Comparison of ENCODE assay signal across 30 mouse cellular contexts in genomic region chr8:13571999-13572398, GRCm38 (mm10). TPM values are rescaled to one million over a fixed set of nuclear protein-coding genes. Genes with fewer than 3 reads are reported as not detected.
DNase-seq lines count a peak whose midpoint lies in the region; ATAC-seq lines count a peak whose summit lies in the region.
"Had no signal": no experiment of that assay in that cellular context is flagged by ENCODE, and none has a peak within 500 bp of the region (broad histone marks: within the 10 kb centered on the region; RNA-seq: fewer than 3 reads in every experiment).

No protein-coding gene starts in this region.

- H3K9me3 ChIP-seq in limb, embryonic 15.5 days: no peaks in the 10 kb centered on the region
- H3K9me3 ChIP-seq in limb, embryonic 10.5 days (replicated peaks): no peaks in the 10 kb centered on the region
- H3K9me3 ChIP-seq in stomach, embryonic 15.5 days: no peaks in the 10 kb centered on the region
- H3K9me3 ChIP-seq: limb, embryonic 13.5 days; liver, embryonic 13.5 days; midbrain, embryonic 12.5 days had no signal

- WGBS in limb, embryonic 15.5 days: 71% methylated on average over 11 of the region's 11 CpGs
- WGBS in limb, embryonic 10.5 days: 90% methylated on average over 11 of the region's 11 CpGs
- 87% methylated on average over 11 of the region's 11 CpGs for WGBS in stomach, embryonic 15.5 days

- no peak overlapping the region for H3K4me3 ChIP-seq in limb, embryonic 15.5 days
- no peak overlapping the region for H3K4me3 ChIP-seq in limb, embryonic 10.5 days
- H3K4me3 ChIP-seq in stomach, embryonic 15.5 days (replicated peaks): no peak overlapping the region
- H3K4me3 ChIP-seq: limb, embryonic 13.5 days; liver, embryonic 13.5 days; midbrain, embryonic 12.5 days had no signal

- peak overlapping the region; percentile 24; the same call in 1 of the 2 replicates for H3K27ac ChIP-seq in limb, embryonic 15.5 days
- no peak overlapping the region for H3K27ac ChIP-seq in limb, embryonic 10.5 days
- peak overlapping the region; percentile 6; the same call in 1 of the 2 replicates for H3K27ac ChIP-seq in stomach, embryonic 15.5 days
- H3K27ac ChIP-seq: limb, embryonic 13.5 days; liver, embryonic 13.5 days; midbrain, embryonic 12.5 days had no signal

- H3K4me2 ChIP-seq in limb, embryonic 15.5 days: no peak overlapping the region
- no peak overlapping the region for H3K4me2 ChIP-seq in stomach, embryonic 15.5 days
- H3K4me2 ChIP-seq: heart, embryonic 11.5 days; limb, embryonic 13.5 days; liver, embryonic 13.5 days; midbrain, embryonic 12.5 days had no signal

- no peak for ATAC-seq in limb, embryonic 15.5 days (ENCODE audit: insufficient number of reproducible peaks, low FRiP score, low TSS enrichment, low read depth)
- no peak for ATAC-seq in stomach, embryonic 15.5 days (ENCODE audit: insufficient read depth, low FRiP score, low read depth)
- ATAC-seq: forebrain, embryonic 16.5 days; hindbrain, embryonic 16.5 days; intestine, postnatal 0 days had no signal

- peaks cover 12% of the 10 kb centered on the region for H3K4me1 ChIP-seq in limb, embryonic 15.5 days
- H3K4me1 ChIP-seq in limb, embryonic 10.5 days: no peaks in the 10 kb centered on the region
- no peaks in the 10 kb centered on the region for H3K4me1 ChIP-seq in stomach, embryonic 15.5 days
- H3K4me1 ChIP-seq: liver, embryonic 13.5 days; midbrain, embryonic 12.5 days had no signal

- no peaks in the 10 kb centered on the region for H3K27me3 ChIP-seq in limb, embryonic 15.5 days
- no peaks in the 10 kb centered on the region for H3K27me3 ChIP-seq in limb, embryonic 10.5 days (ENCODE audit: low read depth, poor library complexity, severe bottlenecking)
- H3K27me3 ChIP-seq in stomach, embryonic 15.5 days (replicated peaks): no peaks in the 10 kb centered on the region
- H3K27me3 ChIP-seq: limb, embryonic 13.5 days; liver, embryonic 13.5 days; midbrain, embryonic 12.5 days had no signal

- H3K36me3 ChIP-seq in limb, embryonic 15.5 days: peaks cover 24% of the 10 kb centered on the region
- H3K36me3 ChIP-seq in limb, embryonic 10.5 days: peaks cover 10% of the 10 kb centered on the region
- H3K36me3 ChIP-seq in stomach, embryonic 15.5 days: peaks cover 10% of the 10 kb centered on the region; the same call in 1 of the 2 replicates

- DNase-seq in frontal cortex, postnatal 36 days (ENCODE audit: low spot score in 2 of 2): peak; percentile 25 to 48
- DNase-seq in frontal cortex, postnatal 14 days (ENCODE audit: low spot score in 2 of 2): no peak
- no peak for DNase-seq in limb, embryonic 10.5 days (ENCODE audit: low spot score)
- peak; percentile 85 for DNase-seq in brain, adult 2 months (ENCODE audit: low read depth, low spot score)
- no peak for DNase-seq in cerebellum, postnatal 14 days
- DNase-seq in thymus, postnatal 14 days: no peak
- DNase-seq: adrenal gland, postnatal 36 days; cerebellum, adult 11 months; cerebellum, postnatal 10 days; gastrocnemius, postnatal 10 days; heart, adult 11 months; kidney, postnatal 25 days; liver, embryonic 13.5 days; lung, adult 2 months; lung, postnatal 14 days; thymus, adult 18-20 months; thymus, postnatal 4 days had no signal

- H3K9ac ChIP-seq in limb, embryonic 15.5 days: no peak overlapping the region
- no peak overlapping the region for H3K9ac ChIP-seq in stomach, embryonic 15.5 days
- H3K9ac ChIP-seq: limb, embryonic 13.5 days; liver, embryonic 13.5 days; midbrain, embryonic 12.5 days had no signal

RNA-seq across cellular contexts. Expression of gene 1700029H14Rik, which starts 9.7 kb away (rescaled TPM):
- polyA plus RNA-seq in limb, embryonic 15.5 days (2015; fragmentation: Nextera tagmentation; extraction: Ambion mirVana): not detected in 2 replicates
- not detected in 2 replicates for polyA plus RNA-seq in limb, embryonic 10.5 days (2016; fragmentation: Nextera tagmentation; extraction: Ambion mirVana)
- not detected in 2 replicates for polyA plus RNA-seq in stomach, embryonic 15.5 days (2015; fragmentation: Nextera tagmentation; extraction: Ambion mirVana)
- polyA plus RNA-seq: embryonic facial prominence, embryonic 14.5 days; forebrain, embryonic 16.5 days; heart, embryonic 11.5 days; heart, postnatal 0 days; hindbrain, embryonic 16.5 days; intestine, postnatal 0 days; kidney, embryonic 14.5 days; limb, embryonic 13.5 days; liver, embryonic 13.5 days; midbrain, embryonic 12.5 days; neural tube, embryonic 11.5 days; small intestine, adult 2 months had no signal

Comparison
In these comparisons a context has a peak if more than half of its experiments do, and no peak if none do; other contexts are left out.
1. DNase-seq: peak in frontal cortex, postnatal 36 days (2 of 2) and brain, adult 2 months (single experiment); none in frontal cortex, postnatal 14 days (0 of 2), limb, embryonic 10.5 days (single experiment), cerebellum, postnatal 14 days (0 of 2) and thymus, postnatal 14 days (single experiment).